Mouse (Mus musculus): ENCODE measurements around the gene Lag3. TPM values are rescaled to one million over a fixed set of nuclear protein-coding genes. Genes with fewer than 3 reads are reported as not detected.

The Lag3 gene
- polyA plus RNA-seq (2012; rRNA removed) = 0.09 and 0.11 TPM in 2 replicates

GRCm38 (mm10) chr6:124911533-124912218 lies at the start of gene Lag3:
Gene Lag3 (minus strand): TSS chr6:124911705.

GRCm38 (mm10) chr6:124930754-124931524 lies 19.4 kb upstream of the Lag3 start, which contains the start of gene Mlf2:
Gene Mlf2 (plus strand): TSS chr6:124931386.

GRCm38 (mm10) chr6:124919695-124920317 lies 8.3 kb upstream of the Lag3 start, which contains the start of gene Ptms:
Gene Ptms (minus strand): TSS chr6:124920103.

GRCm38 (mm10) chr6:124887986-124888385 lies 23.5 kb downstream of the Lag3 start, which contains the start of gene Cd4:
Gene Cd4 (minus strand): TSS chr6:124888221.

GRCm38 (mm10) chr6:124863658-124864298 lies 47.7 kb downstream of the Lag3 start, which contains the start of gene Gpr162:
Gene Gpr162 (minus strand): TSS chr6:124863983.

GRCm38 (mm10) chr6:124856916-124857839 lies 54.3 kb downstream of the Lag3 start, which contains the start of gene P3h3:
Gene P3h3 (minus strand): TSS chr6:124857752.

Other genes starting within 250 kb of the Lag3 start
- 57.0 and 65.6 TPM in 2 replicates for gene Lpcat3, start 248.7 kb downstream of the Lag3 start, polyA plus RNA-seq (2012; rRNA removed)
- 106 and 121 TPM in 2 replicates for gene Emg1, start 199.5 kb downstream of the Lag3 start, polyA plus RNA-seq (2012; rRNA removed)
- gene Phb2, start 199.4 kb downstream of the Lag3 start, polyA plus RNA-seq (2012; rRNA removed) = 117 and 139 TPM in 2 replicates
- gene Ptpn6, start 173.0 kb downstream of the Lag3 start, polyA plus RNA-seq (2012; rRNA removed) = 16.4 and 20.0 TPM in 2 replicates
- gene Grcc10, start 170.3 kb downstream of the Lag3 start, polyA plus RNA-seq (2012; rRNA removed) = 40.8 and 45.6 TPM in 2 replicates
- not detected in 2 replicates for gene Gm45234, start 155.7 kb downstream of the Lag3 start, polyA plus RNA-seq (2012; rRNA removed)
- gene Atn1, start 155.2 kb downstream of the Lag3 start, polyA plus RNA-seq (2012; rRNA removed) = 2.4 and 3.2 TPM in 2 replicates
- gene Eno2, start 142.0 kb downstream of the Lag3 start, polyA plus RNA-seq (2012; rRNA removed) = 0.25 and 0.46 TPM in 2 replicates
- gene Lrrc23, start 132.0 kb downstream of the Lag3 start, polyA plus RNA-seq (2012; rRNA removed) = 0.06 TPM in 1 of 2 replicates, not detected in the other
- 4.4 and 5.3 TPM in 2 replicates for gene Spsb2, start 103.0 kb downstream of the Lag3 start, polyA plus RNA-seq (2012; rRNA removed)
- gene Tpi1, start 97.4 kb downstream of the Lag3 start, polyA plus RNA-seq (2012; rRNA removed) = 274 and 318 TPM in 2 replicates
- gene Usp5, start 82.2 kb downstream of the Lag3 start, polyA plus RNA-seq (2012; rRNA removed) = 26.5 and 29.8 TPM in 2 replicates
- 120 and 156 TPM in 2 replicates for gene Cdca3, start 82.2 kb downstream of the Lag3 start, polyA plus RNA-seq (2012; rRNA removed)
- 0.09 TPM in 1 of 2 replicates, not detected in the other for gene Gnb3, start 71.4 kb downstream of the Lag3 start, polyA plus RNA-seq (2012; rRNA removed)
- 2.9 and 4.2 TPM in 2 replicates for gene P3h3, start 54.0 kb downstream of the Lag3 start, polyA plus RNA-seq (2012; rRNA removed)
- gene Gpr162, start 47.7 kb downstream of the Lag3 start, polyA plus RNA-seq (2012; rRNA removed) = 0.03 and 0.08 TPM in 2 replicates
- 0.05 and 0.08 TPM in 2 replicates for gene Cd4, start 23.5 kb downstream of the Lag3 start, polyA plus RNA-seq (2012; rRNA removed)
- gene Ptms, start 8.4 kb upstream of the Lag3 start, polyA plus RNA-seq (2012; rRNA removed) = 107 and 113 TPM in 2 replicates
- 79.5 and 83.4 TPM in 2 replicates for gene Mlf2, start 19.7 kb upstream of the Lag3 start, polyA plus RNA-seq (2012; rRNA removed)
- gene Cops7a, start 53.8 kb upstream of the Lag3 start, polyA plus RNA-seq (2012; rRNA removed) = 48.8 and 56.1 TPM in 2 replicates
- gene Pianp, start 85.0 kb upstream of the Lag3 start, polyA plus RNA-seq (2012; rRNA removed) = 0.03 TPM in 2 replicates
- 18.1 and 21.6 TPM in 2 replicates for gene Zfp384, start 97.4 kb upstream of the Lag3 start, polyA plus RNA-seq (2012; rRNA removed)
- gene Ing4, start 128.1 kb upstream of the Lag3 start, polyA plus RNA-seq (2012; rRNA removed) = 16.7 and 18.7 TPM in 2 replicates
- 2.5 and 3.8 TPM in 2 replicates for gene Acrbp, start 138.0 kb upstream of the Lag3 start, polyA plus RNA-seq (2012; rRNA removed)
- gene Lpar5, start 156.2 kb upstream of the Lag3 start, polyA plus RNA-seq (2012; rRNA removed) = 1.1 and 1.9 TPM in 2 replicates
- 24.7 and 28.3 TPM in 2 replicates for gene Chd4, start 184.3 kb upstream of the Lag3 start, polyA plus RNA-seq (2012; rRNA removed)
- 24.5 and 26.9 TPM in 2 replicates for gene Nop2, start 220.2 kb upstream of the Lag3 start, polyA plus RNA-seq (2012; rRNA removed)
- 5.8 and 6.3 TPM in 2 replicates for gene Iffo1, start 233.5 kb upstream of the Lag3 start, polyA plus RNA-seq (2012; rRNA removed)